Mouse (Mus musculus): ENCODE measurements around the gene Srsf4. TPM values are rescaled to one million over a fixed set of nuclear protein-coding genes. Genes with fewer than 3 reads are reported as not detected.

Gene Srsf4
- polyA plus RNA-seq, 1 experiment = 67.9 TPM

- Histone ChIP-seq H3K4me3 (ENCODE audit: insufficient read depth, low read length) (no peak overlapping the region), H3K4me1 (ENCODE audit: control insufficient read depth, insufficient read depth, low read length) (no peaks in the 10 kb centered on the region), H3K27ac (ENCODE audit: insufficient read depth, low read length) (no peak overlapping the region)
- TF ChIP-seq POLR2A (IDR thresholded peaks at IDR 0.05; ENCODE audit: extremely low read depth, insufficient read depth, low read length) = no peak
- TF ChIP-seq CTCF (IDR thresholded peaks at IDR 0.05; ENCODE audit: extremely low read depth, insufficient read depth, low read length) = no peak
These were observed 12.1 kb upstream of the Srsf4 start for GRCm38 (mm10) chr4:131861341-131861739.

GRCm38 (mm10) chr4:131872672-131873292, 635 bp upstream of the Srsf4 start:
- Histone ChIP-seq H3K27ac (ENCODE audit: insufficient read depth, low read length) (peak overlapping the region; percentile 86; the same call in 1 of the 2 replicates), H3K4me3 (ENCODE audit: insufficient read depth, low read length) (peak overlapping the region; percentile 65), H3K4me1 (ENCODE audit: control insufficient read depth, insufficient read depth, low read length) (peaks cover 4% of the 10 kb centered on the region; the same call in 1 of the 2 replicates)
- TF ChIP-seq CTCF (IDR thresholded peaks at IDR 0.05; ENCODE audit: extremely low read depth, insufficient read depth, low read length) = no peak

- Histone ChIP-seq H3K4me3 (ENCODE audit: insufficient read depth, low read length) (peak overlapping the region; percentile 65), H3K4me1 (ENCODE audit: control insufficient read depth, insufficient read depth, low read length) (peaks cover 4% of the 10 kb centered on the region; the same call in 1 of the 2 replicates), H3K27ac (ENCODE audit: insufficient read depth, low read length) (peak overlapping the region; percentile 24; the same call in 1 of the 2 replicates)
- TF ChIP-seq POLR2A (IDR thresholded peaks at IDR 0.05; ENCODE audit: extremely low read depth, insufficient read depth, low read length) (no peak), CTCF (IDR thresholded peaks at IDR 0.05; ENCODE audit: extremely low read depth, insufficient read depth, low read length) (no peak)
These were observed 736 bp downstream of the Srsf4 start for GRCm38 (mm10) chr4:131874169-131874536.

- no peak for TF ChIP-seq POLR2A (IDR thresholded peaks at IDR 0.05; ENCODE audit: extremely low read depth, insufficient read depth, low read length)
- TF ChIP-seq CTCF (IDR thresholded peaks at IDR 0.05; ENCODE audit: extremely low read depth, insufficient read depth, low read length) = no peak
- H3K27ac ChIP-seq (ENCODE audit: insufficient read depth, low read length) = no peak overlapping the region
- peaks cover 4% of the 10 kb centered on the region; the same call in 1 of the 2 replicates for H3K4me1 ChIP-seq (ENCODE audit: control insufficient read depth, insufficient read depth, low read length)
- H3K4me3 ChIP-seq (ENCODE audit: insufficient read depth, low read length) = peak overlapping the region; percentile 65
These were observed 1.1 kb downstream of the Srsf4 start for GRCm38 (mm10) chr4:131874567-131874966.

- Histone ChIP-seq H3K4me1 (ENCODE audit: control insufficient read depth, insufficient read depth, low read length) (peaks cover 6% of the 10 kb centered on the region; the same call in 1 of the 2 replicates), H3K27ac (ENCODE audit: insufficient read depth, low read length) (no peak overlapping the region), H3K4me3 (ENCODE audit: insufficient read depth, low read length) (no peak overlapping the region; the same call in 1 of the 2 replicates)
- no peak for TF ChIP-seq CTCF (IDR thresholded peaks at IDR 0.05; ENCODE audit: extremely low read depth, insufficient read depth, low read length)
- no peak for TF ChIP-seq POLR2A (IDR thresholded peaks at IDR 0.05; ENCODE audit: extremely low read depth, insufficient read depth, low read length)
These were observed 1.8 kb downstream of the Srsf4 start for GRCm38 (mm10) chr4:131875242-131875641.

GRCm38 (mm10) chr4:131876836-131877235, 3.4 kb downstream of the Srsf4 start:
- Histone ChIP-seq H3K4me3 (ENCODE audit: insufficient read depth, low read length) (no peak overlapping the region), H3K4me1 (ENCODE audit: control insufficient read depth, insufficient read depth, low read length) (peaks cover 6% of the 10 kb centered on the region; the same call in 1 of the 2 replicates), H3K27ac (ENCODE audit: insufficient read depth, low read length) (no peak overlapping the region)
- TF ChIP-seq CTCF (IDR thresholded peaks at IDR 0.05; ENCODE audit: extremely low read depth, insufficient read depth, low read length) (no peak), POLR2A (IDR thresholded peaks at IDR 0.05; ENCODE audit: extremely low read depth, insufficient read depth, low read length) (no peak)

GRCm38 (mm10) chr4:131879692-131880091, 6.3 kb downstream of the Srsf4 start:
- H3K4me3 ChIP-seq (ENCODE audit: insufficient read depth, low read length) = no peak overlapping the region
- TF ChIP-seq CTCF (IDR thresholded peaks at IDR 0.05; ENCODE audit: extremely low read depth, insufficient read depth, low read length) (no peak), POLR2A (IDR thresholded peaks at IDR 0.05; ENCODE audit: extremely low read depth, insufficient read depth, low read length) (no peak)
- no peak overlapping the region for H3K27ac ChIP-seq (ENCODE audit: insufficient read depth, low read length)
- H3K4me1 ChIP-seq (ENCODE audit: control insufficient read depth, insufficient read depth, low read length) = peaks cover 7% of the 10 kb centered on the region

- H3K27ac ChIP-seq (ENCODE audit: insufficient read depth, low read length) = no peak overlapping the region
- TF ChIP-seq CTCF (IDR thresholded peaks at IDR 0.05; ENCODE audit: extremely low read depth, insufficient read depth, low read length) = no peak
- no peak for TF ChIP-seq POLR2A (IDR thresholded peaks at IDR 0.05; ENCODE audit: extremely low read depth, insufficient read depth, low read length)
- no peak overlapping the region for H3K4me3 ChIP-seq (ENCODE audit: insufficient read depth, low read length)
- peaks cover 8% of the 10 kb centered on the region for H3K4me1 ChIP-seq (ENCODE audit: control insufficient read depth, insufficient read depth, low read length)
These were observed 7.9 kb downstream of the Srsf4 start for GRCm38 (mm10) chr4:131881306-131881705.

GRCm38 (mm10) chr4:131883571-131883970, 10.2 kb downstream of the Srsf4 start:
- TF ChIP-seq CTCF (IDR thresholded peaks at IDR 0.05; ENCODE audit: extremely low read depth, insufficient read depth, low read length) = no peak
- no peak for TF ChIP-seq POLR2A (IDR thresholded peaks at IDR 0.05; ENCODE audit: extremely low read depth, insufficient read depth, low read length)
- H3K27ac ChIP-seq (ENCODE audit: insufficient read depth, low read length) = no peak overlapping the region
- no peak overlapping the region for H3K4me3 ChIP-seq (ENCODE audit: insufficient read depth, low read length)
- H3K4me1 ChIP-seq (ENCODE audit: control insufficient read depth, insufficient read depth, low read length) = peaks cover 5% of the 10 kb centered on the region

GRCm38 (mm10) chr4:131885376-131885775, 12.0 kb downstream of the Srsf4 start:
- TF ChIP-seq POLR2A (IDR thresholded peaks at IDR 0.05; ENCODE audit: extremely low read depth, insufficient read depth, low read length) (no peak), CTCF (IDR thresholded peaks at IDR 0.05; ENCODE audit: extremely low read depth, insufficient read depth, low read length) (no peak)
- Histone ChIP-seq H3K4me3 (ENCODE audit: insufficient read depth, low read length) (no peak overlapping the region), H3K4me1 (ENCODE audit: control insufficient read depth, insufficient read depth, low read length) (peaks cover 3% of the 10 kb centered on the region), H3K27ac (ENCODE audit: insufficient read depth, low read length) (no peak overlapping the region)
